Mouse (Mus musculus): Measurements from ENCODE around the gene Aoc3. TPM values are rescaled to one million over a fixed set of nuclear protein-coding genes. Genes with fewer than 3 reads are reported as not detected.

Gene Aoc3
- polyA plus RNA-seq, 1 experiment from 2014 or later = 0.04 TPM

Small RNA genes lying within 50 kb of the gene (microRNA-seq; reads per million reads assigned to microRNA genes)
- not detected for gene Gm25593

Other genes with a start within 250 kb of the Aoc3 start
- gene Coasy, start 248.0 kb upstream of the Aoc3 start, polyA plus RNA-seq (2016; fragmentation: Nextera tagmentation; extraction: Ambion mirVana) = 48.7 and 51.1 TPM in 2 replicates
- gene Mlx, start 243.3 kb upstream of the Aoc3 start, polyA plus RNA-seq (2016; fragmentation: Nextera tagmentation; extraction: Ambion mirVana) = 40.6 and 41.0 TPM in 2 replicates
- 69.5 and 72.3 TPM in 2 replicates for gene Psmc3ip, start 235.2 kb upstream of the Aoc3 start, polyA plus RNA-seq (2016; fragmentation: Nextera tagmentation; extraction: Ambion mirVana)
- gene Retreg3, start 210.7 kb upstream of the Aoc3 start, polyA plus RNA-seq (2016; fragmentation: Nextera tagmentation; extraction: Ambion mirVana) = 19.7 and 20.2 TPM in 2 replicates
- 135 and 142 TPM in 2 replicates for gene Tubg1, start 210.7 kb upstream of the Aoc3 start, polyA plus RNA-seq (2016; fragmentation: Nextera tagmentation; extraction: Ambion mirVana)
- 4.9 and 5.7 TPM in 2 replicates for gene Tubg2, start 174.7 kb upstream of the Aoc3 start, polyA plus RNA-seq (2016; fragmentation: Nextera tagmentation; extraction: Ambion mirVana)
- gene Cntnap1, start 160.1 kb upstream of the Aoc3 start, polyA plus RNA-seq (2016; fragmentation: Nextera tagmentation; extraction: Ambion mirVana) = 0.23 and 0.31 TPM in 2 replicates
- gene Plekhh3, start 159.3 kb upstream of the Aoc3 start, polyA plus RNA-seq (2016; fragmentation: Nextera tagmentation; extraction: Ambion mirVana) = 3.7 and 4.0 TPM in 2 replicates
- 0.16 TPM in 1 of 2 replicates, not detected in the other for gene Ccr10, start 155.2 kb upstream of the Aoc3 start, polyA plus RNA-seq (2016; fragmentation: Nextera tagmentation; extraction: Ambion mirVana)
- 13.3 and 14.5 TPM in 2 replicates for gene Ezh1, start 104.1 kb upstream of the Aoc3 start, polyA plus RNA-seq (2016; fragmentation: Nextera tagmentation; extraction: Ambion mirVana)
- gene Ramp2, start 84.6 kb upstream of the Aoc3 start, polyA plus RNA-seq (2016; fragmentation: Nextera tagmentation; extraction: Ambion mirVana) = 66.4 and 68.4 TPM in 2 replicates
- gene Vps25, start 76.9 kb upstream of the Aoc3 start, polyA plus RNA-seq (2016; fragmentation: Nextera tagmentation; extraction: Ambion mirVana) = 124 TPM in 2 replicates
- 6.0 and 8.3 TPM in 2 replicates for gene Wnk4, start 70.0 kb upstream of the Aoc3 start, polyA plus RNA-seq (2016; fragmentation: Nextera tagmentation; extraction: Ambion mirVana)
- 1.3 and 1.4 TPM in 2 replicates for gene Cntd1, start 51.6 kb upstream of the Aoc3 start, polyA plus RNA-seq (2016; fragmentation: Nextera tagmentation; extraction: Ambion mirVana)
- 200 and 203 TPM in 2 replicates for gene Coa3, start 51.5 kb upstream of the Aoc3 start, polyA plus RNA-seq (2016; fragmentation: Nextera tagmentation; extraction: Ambion mirVana)
- gene Becn1, start 28.3 kb upstream of the Aoc3 start, polyA plus RNA-seq (2016; fragmentation: Nextera tagmentation; extraction: Ambion mirVana) = 141 and 154 TPM in 2 replicates
- 189 and 203 TPM in 2 replicates for gene Psme3, start 14.4 kb upstream of the Aoc3 start, polyA plus RNA-seq (2016; fragmentation: Nextera tagmentation; extraction: Ambion mirVana)
- gene Aoc2, start 5.5 kb upstream of the Aoc3 start, polyA plus RNA-seq (2016; fragmentation: Nextera tagmentation; extraction: Ambion mirVana) = 2.6 and 3.4 TPM in 2 replicates
- gene G6pc, start 37.0 kb downstream of the Aoc3 start, polyA plus RNA-seq (2016; fragmentation: Nextera tagmentation; extraction: Ambion mirVana) = not detected in 2 replicates
- gene Aarsd1, start 87.0 kb downstream of the Aoc3 start, polyA plus RNA-seq (2016; fragmentation: Nextera tagmentation; extraction: Ambion mirVana) = 102 and 110 TPM in 2 replicates
- 12.6 and 13.1 TPM in 2 replicates for gene Gm27029, start 94.2 kb downstream of the Aoc3 start, polyA plus RNA-seq (2016; fragmentation: Nextera tagmentation; extraction: Ambion mirVana)
- gene Rundc1, start 94.5 kb downstream of the Aoc3 start, polyA plus RNA-seq (2016; fragmentation: Nextera tagmentation; extraction: Ambion mirVana) = 17.5 and 21.4 TPM in 2 replicates
- gene Ptges3l, start 94.7 kb downstream of the Aoc3 start, polyA plus RNA-seq (2016; fragmentation: Nextera tagmentation; extraction: Ambion mirVana) = 3.9 and 4.7 TPM in 2 replicates
- 469 and 481 TPM in 2 replicates for gene Rpl27, start 111.7 kb downstream of the Aoc3 start, polyA plus RNA-seq (2016; fragmentation: Nextera tagmentation; extraction: Ambion mirVana)
- 2.1 and 3.1 TPM in 2 replicates for gene Ifi35, start 117.8 kb downstream of the Aoc3 start, polyA plus RNA-seq (2016; fragmentation: Nextera tagmentation; extraction: Ambion mirVana)
- 16.5 and 31.6 TPM in 2 replicates for gene Rnd2, start 134.4 kb downstream of the Aoc3 start, polyA plus RNA-seq (2016; fragmentation: Nextera tagmentation; extraction: Ambion mirVana)
- gene Vat1, start 135.6 kb downstream of the Aoc3 start, polyA plus RNA-seq (2016; fragmentation: Nextera tagmentation; extraction: Ambion mirVana) = 21.3 and 29.6 TPM in 2 replicates
- 23.7 and 27.0 TPM in 2 replicates for gene Brca1, start 221.3 kb downstream of the Aoc3 start, polyA plus RNA-seq (2016; fragmentation: Nextera tagmentation; extraction: Ambion mirVana)
- gene Nbr1, start 221.5 kb downstream of the Aoc3 start, polyA plus RNA-seq (2016; fragmentation: Nextera tagmentation; extraction: Ambion mirVana) = 68.0 and 70.0 TPM in 2 replicates